Mouse (Mus musculus) cortical plate, adult 2 months (tissue): ENCODE data around the gene 3110082J24Rik.

Experiments used
- CTCF ChIP-seq: fragments of 200-500 bp; IDR thresholded peaks from 2 replicates; pipeline ENCODE4 v1.5.1; 2011; ENCODE audit warnings: mild to moderate bottlenecking, control low read depth, low read length; ENCODE audit not compliant: insufficient read depth; ENCODE audit errors: extremely low read depth
- POLR2A ChIP-seq: fragments of 200-500 bp; IDR thresholded peaks from 2 replicates; pipeline ENCODE4 v1.6.1; 2011; ENCODE audit warnings: mild to moderate bottlenecking, low read length, control low read depth; ENCODE audit not compliant: insufficient read depth; ENCODE audit errors: extremely low read depth

GRCm38 (mm10) chr5:30126756-30127155 is 20.9 kb upstream of the 3110082J24Rik start:
- TF ChIP-seq CTCF, result no peak
- TF ChIP-seq POLR2A, result no peak
